Mouse (Mus musculus): ENCODE measurements around the gene Gprc5c.

The Gprc5c gene

DNA sequence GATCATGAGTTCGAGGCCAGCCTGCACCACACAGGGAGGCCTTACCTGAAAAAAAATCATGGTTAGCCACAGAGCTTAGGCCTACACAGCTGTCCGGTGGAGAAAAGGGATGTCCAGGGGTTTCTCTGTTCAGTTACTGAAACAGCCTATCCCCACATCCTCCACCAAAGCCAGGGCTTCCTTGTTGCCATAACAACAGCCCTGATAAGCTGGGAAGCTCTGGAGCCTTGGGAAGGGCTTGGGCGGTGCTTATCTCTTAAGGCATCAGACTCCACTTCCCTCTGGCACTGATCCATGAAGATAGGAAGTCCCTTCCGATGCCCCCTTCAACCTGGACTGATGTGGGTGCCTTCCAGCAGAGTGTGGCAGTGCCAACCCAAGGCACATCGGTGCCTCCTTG lies 17.8 kb upstream of the Gprc5c start:
- no peak for DNase-seq (ENCODE audit: low read depth in 2 of 2, low spot score in 2 of 2)

DNA sequence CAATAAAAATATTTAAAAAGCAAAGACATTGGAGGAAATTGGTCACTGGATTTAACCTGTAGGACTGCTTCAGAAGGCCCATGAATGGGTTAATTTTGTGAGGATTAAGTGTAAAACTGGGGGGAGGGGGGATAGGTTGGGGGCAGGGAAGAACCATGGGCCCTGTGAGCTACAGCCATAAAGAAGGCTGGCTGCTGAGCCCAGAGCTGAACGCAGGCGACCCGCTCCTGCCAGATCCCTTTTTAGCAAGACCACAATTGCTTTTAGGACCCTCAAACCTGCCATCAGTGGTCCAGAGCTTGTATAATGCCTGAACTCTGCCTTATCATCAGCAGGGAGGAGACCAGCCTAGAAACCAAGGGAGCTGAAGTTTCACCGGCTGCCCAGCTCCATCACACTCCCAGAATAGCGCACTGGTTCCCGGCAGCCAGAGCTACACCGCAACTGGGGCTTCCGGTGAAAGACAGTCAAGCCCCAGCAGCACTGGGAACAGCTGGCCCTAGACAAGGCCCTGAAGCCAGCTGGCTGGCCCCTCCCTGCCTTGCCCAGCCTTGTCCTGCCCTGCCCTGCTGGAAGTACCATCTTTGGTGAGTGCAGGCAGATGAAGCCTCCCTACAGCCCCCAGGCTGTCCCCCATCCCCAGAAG lies 7.0 kb upstream of the Gprc5c start:
- DNase-seq (ENCODE audit: low read depth in 2 of 2, low spot score in 2 of 2) = no peak

DNA sequence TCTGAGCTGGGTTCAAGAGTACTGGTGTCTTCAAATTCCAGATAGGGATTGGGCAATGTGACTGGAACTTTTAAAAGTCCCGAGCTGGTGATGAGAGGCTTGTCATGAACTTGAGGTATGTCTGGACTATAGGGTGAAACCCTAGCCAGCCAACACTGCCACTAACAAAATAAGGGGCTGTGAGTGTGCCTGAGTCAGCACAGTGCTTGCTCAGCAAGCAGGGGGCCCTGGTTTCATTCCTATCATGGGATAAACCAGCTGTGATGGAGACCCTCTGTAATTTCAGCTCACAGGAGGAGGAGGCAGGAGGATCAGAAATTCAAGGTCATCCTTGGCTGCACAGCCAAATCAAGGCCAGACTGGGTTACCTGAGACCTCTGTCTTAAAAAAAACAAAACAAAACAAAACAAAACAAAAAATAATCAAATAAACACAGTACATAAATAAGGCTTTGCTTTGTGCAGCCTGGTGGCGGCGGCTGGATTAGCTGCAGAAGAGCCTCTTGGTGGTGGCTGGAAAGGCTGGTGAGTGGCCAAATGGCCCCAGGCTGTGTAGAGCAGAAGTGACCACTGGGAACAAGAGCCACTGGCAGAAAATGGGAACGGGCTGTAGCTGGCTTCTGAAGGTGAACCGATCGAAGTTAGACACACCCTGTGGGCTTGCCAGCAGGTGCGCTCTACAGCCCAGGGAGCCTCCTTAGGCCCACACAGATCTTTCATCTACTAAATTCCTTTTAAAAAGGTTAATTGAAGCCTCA lies 6.3 kb upstream of the Gprc5c start:
- no peak for DNase-seq (ENCODE audit: low read depth in 2 of 2, low spot score in 2 of 2)

DNA sequence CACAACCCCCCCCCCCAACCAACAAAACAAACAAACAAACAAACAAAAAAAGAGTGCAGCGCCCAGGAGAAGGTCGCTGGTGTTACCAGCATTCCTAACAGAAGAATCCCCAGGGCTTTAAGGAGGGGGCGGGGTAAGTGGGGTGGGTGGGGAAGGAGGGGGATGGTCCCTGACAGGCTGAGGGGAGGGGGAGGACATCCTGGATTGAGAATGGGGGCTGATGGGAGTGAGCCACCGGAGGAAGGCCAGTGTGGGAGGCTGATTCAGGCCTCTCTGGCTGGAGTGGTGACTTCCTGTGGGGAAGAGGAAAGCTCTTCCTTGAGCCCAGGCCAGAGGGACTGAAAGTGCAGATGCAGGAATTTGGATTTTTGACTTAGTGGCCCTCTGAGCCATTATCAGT lies 4.6 kb upstream of the Gprc5c start:
- no peak for DNase-seq (ENCODE audit: low read depth in 2 of 2, low spot score in 2 of 2)

DNA sequence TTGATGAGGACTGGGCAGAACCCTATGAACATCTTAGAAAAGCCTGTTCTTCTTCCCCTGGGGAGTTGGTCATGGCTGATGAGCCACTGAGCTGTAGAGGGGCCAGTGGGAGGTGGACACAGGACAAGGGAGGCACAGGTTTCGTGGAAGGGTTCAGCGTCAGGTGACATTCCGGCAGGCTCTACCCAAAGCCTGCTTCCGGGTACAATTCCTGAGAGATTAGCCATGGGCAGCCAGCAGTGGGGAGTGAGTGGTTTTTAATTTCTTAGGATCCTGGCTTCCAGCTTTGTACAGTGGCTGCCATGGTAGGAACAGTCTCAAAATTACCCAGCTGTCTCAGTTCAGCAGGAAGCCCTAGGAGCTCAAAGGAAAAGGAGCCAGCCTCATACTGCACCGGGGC lies 3.9 kb upstream of the Gprc5c start:
- DNase-seq (ENCODE audit: low read depth in 2 of 2, low spot score in 2 of 2) = no peak

DNA sequence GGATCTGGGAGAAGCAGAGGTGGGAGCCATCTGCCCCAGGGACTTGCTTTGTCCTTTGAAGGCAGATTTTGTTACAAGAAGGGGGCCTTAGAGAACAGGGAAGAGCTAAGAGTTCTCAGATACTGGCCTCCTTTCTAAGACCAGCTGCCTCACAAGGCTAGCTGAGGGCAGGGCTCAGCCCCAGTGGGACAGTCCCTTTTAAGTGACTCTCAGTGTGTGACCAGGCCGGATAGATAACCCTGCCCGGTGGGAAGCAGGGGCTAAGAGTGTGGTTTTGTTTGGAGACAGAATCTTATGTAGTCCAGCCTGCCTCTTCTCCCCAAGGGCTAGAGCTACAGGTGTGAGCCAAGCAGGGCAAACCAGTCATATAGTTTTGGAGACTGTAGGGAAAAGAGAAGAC lies 1.4 kb upstream of the Gprc5c start:
- no peak for DNase-seq (ENCODE audit: low read depth in 2 of 2, low spot score in 2 of 2)

DNA sequence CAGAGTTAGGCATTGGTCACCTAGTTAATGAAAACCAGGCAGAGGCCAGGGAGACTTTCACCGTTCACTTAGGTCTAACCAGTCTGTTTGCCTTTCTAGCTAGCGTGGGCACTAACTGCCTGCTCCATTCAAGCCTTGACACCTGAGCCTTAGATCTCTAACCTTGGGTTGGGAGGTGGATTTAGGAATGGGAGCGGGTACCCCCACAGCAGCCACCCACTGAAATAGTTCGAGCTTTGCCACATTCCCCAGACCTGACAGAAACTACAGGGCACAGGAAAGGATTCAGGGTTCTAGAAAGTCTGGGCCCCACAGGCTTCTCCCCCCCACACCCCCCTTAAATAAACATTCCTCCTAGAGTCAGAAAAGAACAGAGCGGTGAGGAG lies 893 bp upstream of the Gprc5c start:
- DNase-seq (ENCODE audit: low read depth in 2 of 2, low spot score in 2 of 2) = no peak

DNA sequence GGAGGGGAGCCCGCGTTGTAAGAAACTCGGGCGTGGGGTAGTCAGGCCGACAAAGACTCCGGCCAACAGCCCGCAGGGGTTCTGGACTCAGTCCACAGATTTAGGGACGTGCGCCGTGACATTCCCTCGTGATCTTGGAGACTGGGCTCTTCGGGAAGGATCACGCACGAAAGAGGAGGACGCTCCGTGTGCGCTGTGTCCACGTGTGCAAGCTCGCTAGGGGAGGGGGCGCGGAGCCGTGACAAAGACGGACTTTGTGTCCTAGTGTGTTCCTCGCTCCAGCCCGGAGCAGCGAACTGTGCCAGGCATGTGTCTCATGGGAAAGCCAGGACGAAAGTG lies 286 bp downstream of the Gprc5c start:
- DNase-seq (ENCODE audit: low read depth in 2 of 2, low spot score in 2 of 2) = no peak

DNA sequence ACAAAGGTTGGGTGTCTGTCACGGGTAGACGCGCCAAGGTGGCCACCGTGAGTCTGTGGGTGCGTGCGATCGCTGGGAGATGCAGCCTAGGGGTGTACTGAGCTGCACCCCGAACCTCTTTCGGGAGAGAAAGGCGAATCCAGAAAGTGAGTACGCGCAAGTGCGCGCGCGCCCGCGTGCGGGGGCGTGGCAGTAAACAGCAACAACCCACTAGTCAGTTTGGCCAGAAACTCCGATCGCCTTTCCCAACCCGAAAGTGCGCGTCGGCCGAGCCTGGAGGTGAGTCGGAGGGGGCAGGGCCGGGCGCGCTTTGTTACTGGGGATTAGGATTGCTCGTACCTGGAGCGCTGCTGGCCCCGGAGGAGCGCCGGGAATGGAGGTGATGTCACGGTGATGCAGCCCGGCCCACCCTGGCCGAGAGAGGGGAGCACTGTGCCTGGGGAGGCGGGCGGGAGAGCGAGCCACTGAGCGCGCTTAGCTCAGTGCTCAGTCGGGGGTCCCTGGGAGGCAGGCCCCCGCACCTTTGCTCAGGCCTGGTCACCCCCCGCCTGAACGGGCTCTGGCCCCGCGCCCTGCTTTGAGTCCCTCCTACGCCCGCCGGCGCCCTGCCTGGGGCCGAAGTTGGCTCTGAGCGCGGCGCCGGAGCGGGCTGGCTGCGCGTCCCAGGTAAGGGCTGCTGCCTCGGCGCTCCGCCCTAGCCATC lies 807 bp downstream of the Gprc5c start:
- DNase-seq (ENCODE audit: low read depth in 2 of 2, low spot score in 2 of 2) = no peak

DNA sequence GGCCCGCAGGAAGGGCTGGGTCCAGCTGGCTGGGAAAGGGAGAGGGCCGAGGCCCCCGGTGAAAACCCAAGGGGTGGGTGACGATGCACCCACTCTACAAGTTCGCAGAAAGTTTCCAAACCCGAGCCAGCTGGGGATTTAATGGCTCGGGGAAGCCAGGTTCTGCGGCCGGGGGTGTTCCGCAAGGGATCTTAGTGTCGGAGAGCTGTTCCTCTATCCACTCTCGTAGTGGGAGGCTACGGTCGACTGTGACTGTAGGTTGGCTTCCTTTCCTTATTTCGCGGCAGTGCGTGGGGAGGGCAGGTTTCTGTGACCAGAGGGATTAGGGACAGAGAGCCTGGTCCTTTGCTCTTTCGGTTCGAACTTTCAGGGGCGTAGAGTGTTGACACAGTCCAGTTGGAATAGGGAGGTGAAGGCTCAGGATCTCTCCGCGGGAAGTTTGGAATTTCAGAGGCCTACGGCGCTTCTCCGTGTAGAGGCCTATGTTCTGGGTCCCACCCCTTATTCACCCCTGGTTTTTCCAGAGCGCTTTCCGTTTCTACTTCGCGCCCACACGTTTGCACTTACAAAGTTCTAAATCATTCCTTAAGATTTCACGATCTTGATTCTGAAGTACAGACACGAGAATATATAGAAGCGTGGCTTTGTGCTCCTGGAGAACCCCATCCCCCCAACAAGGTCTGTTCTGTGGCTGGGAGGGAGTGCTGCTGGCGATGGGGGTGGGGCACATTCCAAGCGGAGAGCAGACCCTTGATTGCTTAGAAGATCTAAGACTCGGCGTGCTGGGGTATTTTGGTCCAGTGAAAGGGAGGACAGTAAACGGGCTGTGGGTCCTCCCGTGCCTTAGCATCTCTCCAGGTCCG lies 1.6 kb downstream of the Gprc5c start:
- no peak for DNase-seq (ENCODE audit: low read depth in 2 of 2, low spot score in 2 of 2)

DNA sequence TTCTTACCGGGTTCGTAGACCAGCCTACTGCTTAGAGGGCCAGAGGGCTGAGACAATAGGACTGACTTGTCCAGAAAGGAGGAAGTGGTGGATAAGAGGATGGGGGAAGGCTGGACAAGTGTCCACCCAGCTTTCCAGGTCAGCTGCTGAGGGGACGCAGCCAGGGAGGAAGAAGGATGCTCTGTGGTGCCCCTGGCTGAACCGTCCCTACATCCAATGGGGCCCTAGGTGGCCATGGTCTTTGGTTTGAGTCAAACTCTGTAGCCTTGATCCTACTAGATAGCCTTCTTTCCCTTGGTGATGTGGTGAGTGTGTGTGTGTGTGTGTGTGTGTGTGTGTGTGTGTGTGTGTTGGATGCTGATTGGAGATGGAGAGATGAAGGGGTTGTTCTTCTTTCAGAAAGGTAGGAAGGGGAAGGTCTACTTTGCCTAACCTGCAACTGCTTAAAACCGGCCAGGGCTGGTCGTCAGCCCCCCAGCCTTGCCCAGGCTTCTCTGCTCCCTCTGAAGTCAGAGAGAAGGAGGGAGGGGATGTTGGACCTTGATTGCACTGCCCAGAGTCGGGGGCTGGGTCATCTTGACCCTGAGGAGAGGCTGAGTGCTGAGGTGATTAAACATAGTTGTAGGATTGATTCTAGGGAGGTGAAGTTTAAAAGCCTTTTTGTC lies 2.4 kb downstream of the Gprc5c start:
- DNase-seq (ENCODE audit: low read depth in 2 of 2, low spot score in 2 of 2) = no peak

DNA sequence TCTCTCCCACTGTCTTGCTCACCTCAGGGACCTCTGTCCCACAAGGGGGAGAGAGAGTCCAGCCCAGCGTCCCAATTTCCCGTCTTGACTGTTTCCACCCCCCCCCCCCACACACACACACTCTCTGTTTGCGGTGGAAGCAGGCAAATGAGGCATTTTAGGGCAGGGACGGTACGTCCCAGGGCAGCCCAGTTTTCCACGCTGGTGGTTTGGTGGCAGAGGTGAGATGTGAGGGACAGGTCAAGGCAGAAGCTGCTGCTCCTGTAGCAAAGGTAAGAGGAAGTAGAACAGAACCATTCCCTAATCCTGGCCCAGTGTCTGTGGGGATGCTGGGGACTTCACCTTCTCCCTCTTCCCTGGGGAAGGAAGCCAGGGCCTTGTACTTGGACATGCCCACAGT lies 3.6 kb downstream of the Gprc5c start:
- no peak for DNase-seq (ENCODE audit: low read depth in 2 of 2, low spot score in 2 of 2)

DNA sequence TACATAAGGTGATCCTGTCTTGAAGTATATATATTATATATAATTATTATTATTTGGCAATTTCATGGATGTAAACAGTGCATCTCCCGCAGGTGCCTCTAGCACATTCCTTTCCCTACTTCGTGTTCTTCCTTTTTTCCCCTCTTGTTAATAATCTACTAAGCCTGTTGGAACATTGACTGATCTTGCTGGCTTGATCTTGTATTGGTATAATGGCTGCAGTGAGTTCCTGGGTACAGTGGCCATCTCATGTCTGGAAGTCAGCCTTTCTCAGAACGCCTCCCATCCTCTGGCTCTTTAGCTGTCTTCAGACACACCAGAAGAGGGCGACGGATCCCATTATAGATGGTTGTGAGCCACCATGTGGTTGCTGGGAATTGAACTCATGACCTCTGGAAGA lies 5.2 kb downstream of the Gprc5c start:
- DNase-seq (ENCODE audit: low read depth in 2 of 2, low spot score in 2 of 2) = no peak

DNA sequence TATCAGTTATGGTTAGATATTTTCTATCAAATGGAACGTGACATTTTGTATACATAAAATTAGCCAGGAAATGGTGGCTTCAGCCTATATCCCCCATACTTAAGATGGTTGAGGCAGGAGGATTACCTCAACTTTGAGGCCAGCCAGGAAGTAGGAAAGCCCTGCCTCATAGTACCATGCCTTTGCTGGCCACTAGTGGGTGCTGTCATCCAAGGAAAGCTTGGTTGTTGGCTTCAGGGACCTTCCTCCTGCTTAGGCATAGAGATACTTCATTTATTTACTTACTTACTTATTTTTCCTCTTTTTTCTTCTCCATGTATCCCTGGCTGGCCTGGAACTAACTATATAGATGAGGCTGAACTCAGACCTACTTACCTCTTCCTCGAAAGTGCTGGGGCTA lies 7.7 kb downstream of the Gprc5c start:
- DNase-seq (ENCODE audit: low read depth in 2 of 2, low spot score in 2 of 2) = peak; percentile 34 to 51

DNA sequence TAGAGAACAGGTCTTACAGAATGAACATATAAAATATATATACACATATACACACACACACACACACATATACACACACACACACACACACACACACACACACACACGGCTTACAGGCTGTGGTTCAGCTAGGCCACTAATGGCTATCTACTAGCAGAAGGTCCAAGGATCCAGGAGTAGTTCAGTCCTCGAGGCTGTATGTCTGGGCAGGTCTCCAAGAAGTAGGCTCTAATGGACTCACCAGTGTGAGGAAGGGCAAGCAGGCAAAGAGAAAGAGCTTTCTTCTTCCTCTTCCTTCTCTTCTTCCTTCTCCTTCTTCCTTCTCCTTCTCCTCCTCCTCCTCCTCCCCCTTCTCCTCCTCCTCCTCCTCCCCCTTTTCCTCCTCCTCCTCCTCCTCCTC lies 10.1 kb downstream of the Gprc5c start:
- DNase-seq (ENCODE audit: low read depth in 2 of 2, low spot score in 2 of 2) = no peak

DNA sequence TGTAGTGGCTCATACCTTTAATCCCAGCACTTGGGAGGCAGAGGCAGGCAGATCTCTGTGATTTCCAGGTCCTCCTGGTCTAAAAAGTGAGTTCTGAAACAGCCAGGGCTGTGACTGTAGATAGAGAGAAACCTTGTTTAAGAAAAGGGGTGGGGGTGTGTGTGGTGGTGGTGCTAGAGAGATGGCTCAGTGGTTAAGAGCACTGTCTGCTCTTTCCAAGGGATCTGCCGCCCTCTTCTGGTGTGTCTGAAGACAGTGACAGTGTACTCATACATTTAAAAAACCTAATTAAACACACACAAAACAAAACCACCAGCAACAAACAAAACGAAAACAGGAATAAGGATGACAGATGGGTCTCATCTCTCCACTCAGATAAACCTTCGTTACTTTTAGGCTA lies 11.7 kb downstream of the Gprc5c start:
- DNase-seq (ENCODE audit: low read depth in 2 of 2, low spot score in 2 of 2) = no peak

DNA sequence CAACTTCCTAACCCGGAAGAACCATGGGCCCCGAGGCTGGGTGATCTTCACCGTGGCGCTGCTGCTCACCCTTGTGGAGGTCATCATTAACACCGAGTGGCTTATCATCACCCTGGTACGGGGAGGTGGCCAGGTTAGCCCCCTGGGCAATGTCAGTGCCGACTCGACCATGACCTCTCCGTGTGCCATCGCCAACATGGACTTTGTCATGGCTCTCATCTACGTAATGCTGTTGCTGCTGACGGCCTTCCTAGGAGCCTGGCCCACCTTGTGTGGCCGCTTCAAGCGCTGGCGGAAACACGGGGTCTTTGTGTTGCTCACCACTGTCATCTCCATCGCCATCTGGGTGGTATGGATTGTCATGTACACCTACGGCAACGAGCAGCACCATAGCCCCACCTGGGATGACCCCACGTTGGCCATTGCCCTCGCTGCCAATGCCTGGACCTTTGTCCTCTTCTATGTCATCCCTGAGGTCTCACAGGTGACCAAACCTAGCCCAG lies 13.0 kb downstream of the Gprc5c start:
- DNase-seq (ENCODE audit: low read depth in 2 of 2, low spot score in 2 of 2) = no peak

DNA sequence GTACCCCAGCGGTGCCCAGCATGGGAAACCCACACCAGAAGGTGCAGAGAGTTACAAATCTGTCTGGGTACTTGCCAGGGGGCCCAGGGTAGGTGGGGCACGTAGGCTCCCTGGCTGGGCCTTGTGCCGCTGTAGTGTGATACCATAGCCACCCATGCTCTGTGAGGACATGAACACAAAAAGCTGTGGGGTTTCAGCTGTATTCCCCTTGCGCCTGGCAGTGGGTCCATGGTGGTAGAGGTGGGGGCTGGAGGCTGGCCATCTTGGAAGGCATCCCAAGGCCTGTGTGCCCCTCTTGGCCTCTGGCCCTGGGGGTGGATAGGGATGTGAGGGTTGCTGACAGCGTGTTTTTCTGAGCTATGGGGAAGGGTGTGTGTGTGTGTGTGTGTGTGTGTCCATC lies 15.0 kb downstream of the Gprc5c start:
- DNase-seq (ENCODE audit: low read depth in 2 of 2, low spot score in 2 of 2) = no peak

DNA sequence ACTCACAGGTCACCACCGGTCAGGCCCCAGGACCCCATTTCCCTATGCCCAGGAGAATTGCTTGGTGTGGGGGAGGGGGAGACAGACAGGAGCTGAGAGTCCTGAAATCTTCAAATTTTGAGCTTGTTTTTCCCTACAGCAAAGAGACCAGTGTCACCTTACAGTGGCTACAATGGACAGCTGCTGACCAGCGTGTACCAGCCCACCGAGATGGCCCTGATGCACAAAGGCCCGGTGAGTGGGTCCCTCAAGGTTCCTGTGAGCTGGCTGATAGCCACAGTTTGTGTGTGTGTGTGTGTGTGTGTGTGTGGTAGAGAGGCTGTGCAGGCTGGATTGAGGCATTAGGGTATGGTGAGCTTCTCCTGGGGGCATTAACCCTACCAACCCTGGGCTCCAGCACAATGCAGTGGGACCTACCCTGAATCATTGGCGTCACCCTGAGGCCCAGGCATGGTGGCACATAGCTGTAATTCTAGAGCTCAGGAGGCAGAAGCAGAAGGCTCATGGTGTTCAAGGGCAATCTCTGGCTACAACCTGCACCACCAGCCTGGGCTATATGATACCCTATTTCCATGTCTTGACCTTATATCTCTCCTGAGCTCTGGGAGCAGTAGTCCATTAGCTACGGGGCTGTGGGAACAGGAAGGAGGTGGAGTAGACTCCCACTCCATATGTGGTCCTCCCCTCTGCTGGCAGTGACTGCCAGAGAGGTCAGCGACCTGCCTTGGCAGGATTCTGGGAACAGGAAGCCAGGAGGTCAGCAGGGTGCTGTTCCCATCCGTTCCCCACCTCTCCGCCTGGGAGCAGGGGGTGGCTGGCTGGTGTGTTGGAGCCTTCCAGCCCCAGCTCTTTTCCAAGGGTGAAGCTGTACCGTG lies 15.8 kb downstream of the Gprc5c start:
- no peak for DNase-seq (ENCODE audit: low read depth in 2 of 2, low spot score in 2 of 2)
